Mouse (Mus musculus) T-cell, adult 2 months (primary cell): ENCODE data around the gene Osbp2.

Experiments
- DNase-seq: peaks from one replicate; pipeline ENCODE4 v3.0.0; 2022; ENCODE audit warnings: low spot score

Osbp2 gene

DNA sequence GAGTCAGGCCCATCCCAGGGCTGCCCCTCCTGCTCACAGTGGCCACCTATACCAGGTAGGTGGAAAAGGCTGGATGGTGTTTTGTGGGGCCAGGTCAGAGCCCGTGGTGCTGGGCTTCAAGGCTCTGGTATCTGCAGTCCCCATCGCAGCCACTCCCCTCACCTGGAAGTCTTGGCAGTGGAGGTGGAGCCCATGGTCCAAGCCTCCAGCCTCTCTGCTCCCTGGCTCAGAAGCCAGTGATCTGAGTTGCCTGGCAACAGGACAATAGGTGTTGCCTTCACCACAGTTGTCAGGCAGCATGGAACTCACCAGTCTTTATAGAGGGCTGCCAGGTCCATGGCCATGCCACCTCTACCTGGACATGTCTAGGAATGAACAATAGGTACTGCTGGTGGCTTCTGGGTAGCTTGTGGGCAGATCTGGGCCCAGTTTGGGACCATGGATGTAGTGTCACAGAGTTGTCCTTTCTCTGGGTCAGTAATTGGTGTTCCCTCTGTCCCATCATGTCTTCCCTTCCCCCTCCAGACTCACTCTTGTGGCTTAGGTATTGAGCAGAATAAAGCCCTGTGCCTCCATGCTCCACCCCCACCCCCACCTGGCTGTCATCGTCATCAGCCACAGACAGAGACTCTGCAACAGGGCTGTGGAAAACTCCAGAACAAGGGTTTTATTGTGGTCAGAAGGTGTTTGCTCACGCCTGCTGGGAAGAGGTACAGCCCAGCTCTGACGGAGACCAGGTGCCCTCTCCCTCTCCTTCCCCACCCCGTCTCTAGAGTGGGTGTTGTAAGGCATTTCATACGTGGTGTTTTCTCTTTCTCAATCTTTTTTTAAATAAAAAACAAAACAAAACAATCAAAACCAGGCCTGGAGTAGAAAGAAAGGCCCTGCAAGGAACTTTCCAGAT, 160.4 kb downstream of the Osbp2 start:
- no peak for DNase-seq

DNA sequence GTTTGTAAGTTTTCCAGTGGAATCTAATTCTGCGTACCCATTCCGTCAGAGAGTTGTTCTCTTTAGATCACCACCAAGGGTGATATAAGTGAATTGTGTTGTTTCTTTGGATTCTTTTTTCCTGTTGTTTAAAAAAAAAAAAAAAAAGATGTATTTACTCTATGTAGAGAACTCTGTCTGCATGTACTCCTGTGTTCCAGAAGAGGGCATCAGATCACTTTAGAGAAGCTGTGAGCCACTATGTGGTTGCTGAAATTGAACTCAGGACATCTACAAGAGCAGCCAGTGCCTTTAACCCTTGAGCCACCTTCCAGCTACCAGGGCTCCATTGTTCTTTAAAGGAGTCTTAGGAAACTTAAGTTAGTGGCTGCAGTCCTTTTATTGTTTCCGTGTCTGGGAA, 166.3 kb downstream of the Osbp2 start:
- no peak for DNase-seq

DNA sequence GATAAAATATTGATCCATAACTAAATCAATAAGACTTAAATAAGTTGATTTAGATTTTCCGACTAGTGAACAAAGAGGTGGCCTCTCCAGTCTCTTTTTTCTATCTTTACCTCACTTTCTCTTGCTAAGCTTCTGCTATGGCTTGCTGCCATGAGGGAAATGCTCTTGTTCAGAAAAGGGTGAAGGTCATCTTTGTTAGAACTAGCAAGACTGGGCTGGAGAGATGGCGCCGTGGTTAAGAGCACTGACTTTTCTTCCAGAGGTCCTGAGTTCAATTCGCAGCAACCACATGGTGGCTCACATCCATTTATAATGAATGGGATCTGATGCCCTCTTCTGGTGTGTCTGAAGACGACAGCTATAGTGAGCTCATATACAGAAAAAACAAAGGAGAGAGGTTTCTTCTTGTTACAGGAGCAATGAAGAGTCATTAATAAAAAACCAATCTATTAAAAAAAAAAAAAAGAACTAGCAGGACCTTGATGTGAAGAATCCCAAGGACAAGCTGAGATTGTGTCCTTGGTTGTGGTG, 167.6 kb downstream of the Osbp2 start:
- DNase-seq = no peak

DNA sequence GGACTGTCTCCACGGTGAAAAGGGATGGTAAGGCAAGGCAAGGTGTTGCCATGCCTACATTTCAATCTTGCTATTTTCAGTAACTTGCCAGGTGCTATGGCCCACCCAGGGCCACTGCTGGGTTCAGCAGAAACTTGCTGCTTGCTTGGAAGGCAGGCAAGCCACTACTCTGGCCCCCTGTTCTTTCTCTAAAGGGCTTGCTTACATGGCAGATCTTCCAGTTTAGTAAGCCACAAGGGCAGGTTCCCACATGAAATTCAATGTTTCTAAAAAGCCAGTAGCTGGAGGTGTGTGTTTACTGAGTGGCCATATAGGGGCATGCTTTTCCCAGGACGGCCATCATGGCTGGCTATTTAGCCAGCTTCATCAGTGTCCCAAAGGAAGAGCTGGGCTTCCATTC, 172.0 kb downstream of the Osbp2 start:
- DNase-seq = no peak

DNA sequence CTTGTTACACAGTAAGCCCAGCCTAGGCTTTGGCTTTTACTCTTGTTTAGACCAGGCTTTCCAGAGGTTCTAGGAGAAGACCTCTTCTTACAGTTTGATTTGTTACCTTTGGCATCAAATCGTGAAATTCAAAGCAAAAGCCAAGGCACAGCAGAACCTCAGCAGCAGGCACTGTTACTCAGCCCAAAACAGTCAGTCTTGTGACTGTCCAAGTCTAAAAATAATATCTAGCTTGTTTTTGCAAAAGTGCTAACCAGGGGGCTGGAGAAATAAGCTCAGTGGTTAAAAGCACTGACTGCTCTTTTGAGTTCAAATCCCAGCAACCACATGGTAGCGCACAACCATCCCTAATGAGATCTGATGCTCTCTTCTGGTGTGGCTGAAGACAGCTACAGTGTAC, 176.8 kb downstream of the Osbp2 start:
- DNase-seq = no peak

DNA sequence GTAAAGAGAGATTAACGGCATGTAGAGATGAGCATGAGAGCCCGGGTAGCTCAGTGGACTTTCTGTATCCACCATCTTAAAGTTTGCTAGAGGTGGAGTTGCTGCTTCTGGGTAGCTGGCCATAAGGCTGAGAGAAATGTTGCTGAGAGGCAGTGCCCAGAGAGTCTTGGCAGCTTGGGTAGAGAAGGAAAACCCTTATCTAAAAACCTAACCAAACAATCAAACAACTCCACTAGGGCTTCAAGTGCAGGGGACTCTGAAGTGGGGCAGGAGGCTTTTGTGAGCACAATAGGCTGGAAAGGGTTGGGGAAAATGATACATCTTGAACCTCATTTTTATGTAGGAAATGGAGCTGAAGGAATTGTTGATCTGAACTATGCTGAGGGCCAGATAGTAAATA, 177.4 kb downstream of the Osbp2 start:
- DNase-seq = no peak

DNA sequence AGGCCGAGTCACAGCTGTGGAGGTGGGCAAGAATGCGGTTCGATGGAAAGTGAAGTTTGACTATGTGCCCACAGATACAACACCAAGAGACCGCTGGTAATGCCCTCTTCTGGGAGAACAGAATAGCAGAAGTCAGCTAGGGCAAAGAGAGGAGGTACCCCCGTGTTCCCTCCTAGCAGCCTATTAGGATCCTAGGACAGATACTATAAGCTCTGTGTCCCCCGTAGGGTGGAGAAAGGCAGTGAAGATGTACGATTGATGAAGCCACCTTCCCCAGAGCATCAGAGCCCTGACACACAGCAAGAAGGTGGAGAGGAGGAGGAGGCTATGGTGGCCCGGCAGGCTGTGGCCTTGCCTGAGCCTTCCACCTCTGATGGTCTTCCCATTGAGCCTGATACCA, 178.3 kb downstream of the Osbp2 start:
- DNase-seq = no peak

DNA sequence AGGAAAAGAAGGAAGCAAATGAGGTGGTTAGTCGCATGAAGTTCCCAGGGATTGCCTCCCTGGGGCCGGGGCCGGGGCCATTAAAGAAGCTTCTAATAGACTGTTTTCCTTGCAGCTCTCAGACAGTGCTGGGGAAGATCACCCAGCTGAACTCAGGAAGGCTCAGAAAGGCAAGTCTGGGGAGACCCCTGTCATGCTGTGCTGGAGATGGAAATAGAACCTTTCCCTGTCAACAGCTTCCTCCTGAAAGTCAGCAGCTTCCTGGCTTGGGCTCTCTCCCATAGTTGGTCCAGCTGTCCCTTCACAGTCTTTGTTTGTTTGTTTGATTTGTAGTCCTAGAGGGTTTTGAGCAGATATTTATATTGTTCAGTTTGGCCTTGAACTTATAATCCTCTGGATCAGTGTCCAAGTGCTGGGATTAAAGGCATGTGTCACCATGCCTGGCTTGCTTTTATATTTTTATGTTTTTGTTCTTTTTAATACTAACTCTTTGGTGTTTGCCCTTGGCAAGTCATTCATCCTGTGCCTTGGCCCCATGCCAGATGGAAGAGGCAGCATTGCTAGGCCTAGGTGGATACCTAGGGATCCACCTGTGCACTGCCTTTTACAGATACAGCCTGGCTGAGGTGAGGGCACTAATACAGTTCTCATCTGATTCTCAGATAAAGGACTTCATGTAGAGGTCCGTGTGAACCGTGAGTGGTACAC, 178.8 kb downstream of the Osbp2 start:
- DNase-seq = no peak

DNA sequence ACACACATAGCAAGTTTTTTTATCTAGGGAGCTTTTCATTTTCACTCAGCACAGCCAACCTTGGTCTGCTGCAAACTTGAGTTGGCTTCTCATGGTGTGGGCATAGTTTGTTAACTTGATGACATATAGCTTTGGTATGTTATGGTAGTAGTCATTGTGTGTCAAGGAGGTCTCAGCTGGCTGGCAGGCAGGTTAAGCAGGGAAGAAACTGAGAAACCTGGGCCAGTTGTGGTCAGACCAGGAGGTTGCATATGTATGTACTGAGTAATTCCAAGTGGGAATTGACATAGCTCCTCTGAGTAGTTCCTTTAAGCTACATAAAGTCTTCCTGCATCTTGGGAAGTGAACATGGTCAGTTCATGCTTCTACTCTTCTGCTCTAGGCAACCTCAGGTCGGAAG, 179.5 kb downstream of the Osbp2 start:
- no peak for DNase-seq

DNA sequence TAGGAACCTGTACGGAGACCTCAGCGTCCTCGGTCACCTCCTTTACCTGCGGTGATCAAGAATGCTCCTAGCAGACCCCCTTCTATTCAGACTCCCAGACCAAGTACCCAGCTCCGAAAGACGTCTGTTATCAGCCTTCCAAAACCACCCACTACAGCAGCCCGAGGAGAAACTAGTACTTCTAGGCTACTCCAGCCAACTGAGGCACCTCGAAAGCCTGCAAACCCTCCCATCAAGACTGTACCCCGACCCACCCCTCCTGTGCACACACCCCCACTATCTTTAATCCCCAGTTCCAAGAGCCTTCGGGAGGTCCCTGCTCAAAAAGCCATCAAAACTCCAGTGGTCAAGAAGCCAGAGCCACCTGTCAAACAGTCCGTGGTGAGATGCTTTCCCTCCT, 180.0 kb downstream of the Osbp2 start:
- DNase-seq = no peak

DNA sequence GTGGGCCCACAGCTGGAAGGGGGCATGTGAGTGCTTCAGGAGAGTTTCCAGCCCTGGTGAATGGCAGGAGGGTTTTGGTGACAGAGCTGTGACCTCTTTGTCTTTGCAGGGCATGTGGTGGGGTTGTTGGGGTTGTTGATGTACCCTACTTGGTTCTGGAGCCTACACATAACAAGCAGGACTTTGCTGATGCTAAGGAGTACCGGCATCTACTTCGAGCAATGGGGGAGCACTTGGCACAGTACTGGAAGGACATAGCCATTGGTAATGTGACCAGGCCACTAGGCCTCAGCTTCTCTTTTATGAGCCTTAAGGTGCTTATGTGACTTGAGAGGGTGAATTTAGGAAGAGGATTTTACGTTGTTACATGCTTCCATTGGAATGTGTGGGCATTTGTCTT, 183.9 kb downstream of the Osbp2 start:
- DNase-seq = no peak

DNA sequence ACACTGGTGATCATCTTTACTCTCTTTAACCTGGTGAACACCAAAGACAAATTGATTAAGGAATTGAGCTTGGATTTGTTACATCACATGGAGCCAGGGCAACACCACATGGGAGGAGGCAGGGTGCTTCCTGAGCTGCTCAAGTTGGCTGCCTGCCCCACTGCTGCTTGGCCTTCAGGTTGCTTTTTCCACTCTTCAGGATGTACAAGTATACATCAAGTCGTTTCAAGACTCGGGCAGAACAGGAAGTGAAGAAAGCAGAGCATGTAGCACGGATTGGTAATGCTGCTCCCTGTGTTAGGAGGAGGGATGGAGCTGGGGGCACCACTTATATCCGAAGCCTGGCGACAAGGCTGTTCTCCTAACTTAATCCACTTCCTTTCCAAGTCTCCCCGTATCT, 186.5 kb downstream of the Osbp2 start:
- DNase-seq = no peak

DNA sequence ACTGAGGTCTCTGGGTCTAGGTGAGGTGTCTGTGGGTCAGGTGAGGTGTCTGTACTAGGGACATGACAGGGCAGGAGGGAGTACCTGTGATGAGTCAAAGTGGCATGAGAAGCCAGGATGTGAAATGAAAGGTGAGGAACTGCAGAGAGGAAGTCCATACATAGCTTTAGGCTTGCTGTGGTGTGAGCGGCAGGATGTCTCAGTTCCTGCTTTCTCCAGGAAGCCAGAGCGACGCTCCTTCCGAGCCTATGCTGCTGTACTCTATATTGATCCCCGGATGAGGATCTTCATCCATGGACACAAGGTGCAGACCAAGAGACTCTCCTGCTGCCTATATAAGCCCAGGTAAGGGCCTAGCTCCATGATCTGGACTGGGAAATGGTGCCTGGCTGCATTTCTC, 187.3 kb downstream of the Osbp2 start:
- DNase-seq = no peak

DNA sequence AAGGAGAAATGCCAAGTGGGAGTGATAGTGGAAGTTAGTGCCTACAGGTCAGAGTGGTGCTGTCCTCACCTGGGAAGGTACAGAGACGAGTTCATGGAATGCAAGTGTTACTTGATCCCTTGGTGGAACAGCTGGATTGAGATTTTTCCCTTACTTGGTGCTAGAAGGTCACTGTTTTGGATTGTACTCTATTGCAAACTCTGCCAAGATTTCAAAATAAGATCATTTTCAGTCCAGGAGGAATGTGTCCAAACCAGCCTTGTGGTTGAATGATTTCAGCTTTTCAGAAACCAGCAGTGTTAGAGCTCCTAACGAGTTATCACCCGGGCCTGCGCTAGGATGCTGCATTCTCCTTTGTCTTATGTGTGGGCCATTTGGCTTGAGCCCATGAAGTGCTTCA, 189.2 kb downstream of the Osbp2 start:
- DNase-seq = no peak

DNA sequence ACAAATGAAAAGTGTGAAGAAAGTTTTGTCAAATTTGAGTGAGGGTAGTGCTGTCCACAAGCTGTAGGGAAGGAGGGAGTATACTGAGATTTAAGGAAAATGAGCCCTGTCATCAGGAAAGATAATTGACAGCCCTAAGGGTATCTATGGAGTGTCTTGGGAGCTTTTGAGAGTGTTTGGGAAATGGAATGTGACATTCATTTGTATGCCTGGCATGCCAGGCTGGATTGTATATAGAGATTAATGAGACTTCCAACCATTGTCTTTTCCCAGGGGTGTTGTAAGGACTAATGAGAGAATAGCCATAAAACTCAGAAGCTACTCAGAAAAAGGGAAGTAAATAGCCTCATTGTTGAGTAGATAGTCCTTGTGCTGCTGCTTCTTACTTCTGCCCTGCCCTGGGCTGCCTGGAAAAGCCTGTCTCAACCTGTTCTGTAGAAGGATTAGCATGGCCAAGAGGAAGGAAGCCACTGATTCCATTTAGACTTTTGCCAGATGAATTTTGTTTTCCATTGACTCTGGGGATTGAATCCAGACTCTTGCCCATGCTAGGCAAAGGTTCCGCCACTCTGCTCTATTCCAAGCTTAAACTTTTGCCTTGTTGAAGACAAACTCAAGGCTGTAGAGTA, 192.6 kb downstream of the Osbp2 start:
- DNase-seq = no peak

DNA sequence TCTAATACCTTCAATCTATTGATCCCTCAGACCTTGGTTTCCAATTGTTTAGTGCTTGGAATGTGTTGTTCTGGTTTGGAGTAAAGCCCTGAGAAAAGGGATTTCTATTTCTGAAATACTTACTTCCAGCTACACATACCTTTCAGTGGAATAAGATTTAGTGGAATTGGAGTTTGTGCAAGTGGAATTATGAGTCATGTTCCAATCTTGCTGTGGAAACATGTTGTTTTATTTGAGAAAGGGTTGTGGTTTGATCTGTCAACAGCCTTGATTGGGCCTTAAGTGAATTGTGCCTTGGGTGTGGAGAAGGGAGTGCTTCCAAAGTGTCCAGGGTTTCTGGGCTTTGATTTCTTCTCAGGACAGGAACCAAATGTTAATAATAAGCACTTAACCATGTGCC, 193.9 kb downstream of the Osbp2 start:
- DNase-seq = no peak

DNA sequence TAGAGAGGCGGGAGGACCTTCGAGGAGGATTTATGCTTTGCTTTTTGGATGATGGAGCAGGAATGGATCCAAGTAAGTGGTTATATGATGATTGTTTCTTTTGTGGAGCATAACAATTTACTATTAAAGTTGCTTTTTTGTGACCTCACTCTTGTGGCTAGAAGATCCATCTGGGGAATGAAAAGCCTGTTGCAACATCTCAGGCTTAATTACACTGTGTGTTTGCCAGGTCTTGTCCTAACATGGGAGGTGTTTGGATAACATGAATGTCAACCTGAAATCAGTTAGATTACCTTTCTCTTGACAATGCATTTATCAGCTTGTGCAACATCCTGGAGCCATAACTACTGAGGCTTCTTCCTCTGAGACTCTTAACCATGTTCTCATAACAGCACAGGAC, 194.9 kb downstream of the Osbp2 start:
- no peak for DNase-seq

DNA sequence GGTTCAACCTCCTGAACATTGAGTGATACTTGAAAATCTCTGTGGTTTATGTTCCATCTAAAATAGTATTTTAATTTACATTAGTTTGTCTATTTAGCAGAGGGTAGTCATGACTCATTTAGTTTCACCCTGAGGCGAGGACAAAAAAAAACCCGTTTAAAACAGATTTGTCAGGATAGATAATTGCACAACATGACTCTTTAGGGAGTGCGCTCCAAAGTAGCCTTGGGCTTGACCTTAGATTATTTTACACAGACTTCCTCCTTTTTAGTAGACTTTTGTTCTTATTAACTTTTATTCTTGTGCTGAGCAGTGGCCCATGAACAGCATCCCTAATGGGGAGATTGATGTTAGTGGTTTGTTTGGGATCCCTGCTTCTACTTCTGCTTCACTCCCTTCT, 196.2 kb downstream of the Osbp2 start:
- DNase-seq = no peak

DNA sequence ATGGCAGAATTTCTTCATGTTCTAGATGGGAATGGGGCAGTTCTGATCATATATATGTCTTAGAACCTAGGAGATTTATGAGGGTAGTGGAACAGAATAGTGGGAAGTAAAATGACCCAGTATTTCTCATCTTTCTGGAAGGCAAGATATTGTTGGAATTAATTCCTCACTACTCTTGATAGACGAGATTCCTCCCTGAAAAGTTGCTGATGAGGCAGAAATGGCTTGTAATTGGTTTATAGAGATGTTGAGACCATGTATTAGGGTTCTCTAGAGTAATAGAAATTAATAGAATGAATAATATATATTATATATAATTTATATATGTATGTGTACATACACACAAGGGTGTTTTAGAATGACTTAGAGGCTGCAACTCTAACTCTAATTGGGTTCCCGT, 201.7 kb downstream of the Osbp2 start:
- DNase-seq = no peak
